Mouse (Mus musculus) lung, adult 2 months (tissue): ENCODE data around the gene Arhgap24.

Source experiments
- CTCF ChIP-seq: fragments of 200-500 bp; IDR thresholded peaks from 2 replicates; pipeline ENCODE4 v1.5.1; 2011; ENCODE audit warnings: mild to moderate bottlenecking, low read length, control low read depth; ENCODE audit not compliant: insufficient read depth
- POLR2A ChIP-seq: fragments of 200-500 bp; IDR thresholded peaks from 2 replicates; pipeline ENCODE4 v1.6.1; 2011; ENCODE audit warnings: low read depth, mild to moderate bottlenecking, control low read depth, low read length, borderline replicate concordance; ENCODE audit errors: extremely low read depth

DNA sequence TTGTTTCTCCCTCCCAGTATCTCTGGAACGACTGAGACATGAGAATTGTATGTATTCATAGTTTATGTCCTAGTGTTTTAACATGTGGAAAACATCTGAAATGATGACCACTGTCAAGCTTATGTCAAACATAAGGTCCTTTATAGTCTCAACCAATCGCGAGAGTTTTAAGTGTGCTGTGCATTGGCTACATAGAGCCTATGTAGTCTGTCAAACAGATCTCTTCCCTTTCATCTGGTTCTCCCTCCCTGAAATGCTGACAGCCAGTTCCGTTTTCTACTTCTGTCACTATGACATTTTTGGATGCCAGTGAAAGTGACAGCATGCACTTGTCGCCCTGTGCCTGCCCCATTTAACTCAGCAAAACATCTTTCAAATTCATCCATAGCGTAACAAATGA is 275.8 kb downstream of the Arhgap24 start:
- TF ChIP-seq POLR2A = no peak
- no peak for TF ChIP-seq CTCF
